Mouse (Mus musculus) ES-Bruce4 (cell line): Measurements from ENCODE around the gene 4930519P11Rik.

Source experiments
- CTCF ChIP-seq: IDR thresholded peaks from one replicate; pipeline ENCODE4 v1.8.1; 2011; ENCODE audit warnings: low read depth, low read length
- EP300 ChIP-seq: IDR thresholded peaks from 2 replicates; pipeline ENCODE4 v1.6.1; 2011; ENCODE audit warnings: low read depth, low read length; ENCODE audit not compliant: insufficient read depth

- no peak for TF ChIP-seq CTCF
- TF ChIP-seq EP300 = no peak
Measured at GRCm38 (mm10) chr2:154657486-154658237, 44.4 kb upstream of the 4930519P11Rik start.
